Mouse (Mus musculus) CD4-positive, CD25-positive, alpha-beta regulatory T cell (primary cell): ENCODE results near the gene Gm10338. TPM values are rescaled to one million over a fixed set of nuclear protein-coding genes. Genes with fewer than 3 reads are reported as not detected.

Experiments used
- polyA plus RNA-seq: library from polyadenylated mRNA; unstranded; fragments of 100-300 nt; shearing (Covaris generic); gene quantifications from one replicate; pipeline ENCODE4 v1.2.1, GENCODE M21; 2017

The Gm10338 gene
- polyA plus RNA-seq: not detected

GRCm38 (mm10) chr14:7595492-7595891, at the start of gene Gm10338:
TSS of gene Gm10338 (minus strand) at chr14:7595592.

GRCm38 (mm10) chr14:7643872-7644271, 48.5 kb upstream of the Gm10338 start, which contains the start of gene Gm10128:
TSS of gene Gm10128 (minus strand) at chr14:7643972.

GRCm38 (mm10) chr14:7568382-7568781, 27.0 kb downstream of the Gm10338 start, which contains the start of gene Gm3558:
TSS of gene Gm3558 (minus strand) at chr14:7568566.

Other genes starting within 250 kb of the Gm10338 start
- not detected for gene Gm8374, start 230.5 kb downstream of the Gm10338 start, polyA plus RNA-seq
- gene Gm3755, start 144.7 kb downstream of the Gm10338 start, polyA plus RNA-seq: not detected
- gene Gm3752, start 111.8 kb downstream of the Gm10338 start, polyA plus RNA-seq: 4.7 TPM
- gene Gm3558, start 27.0 kb downstream of the Gm10338 start, polyA plus RNA-seq: 1.5 TPM
- not detected for gene Gm10128, start 48.4 kb upstream of the Gm10338 start, polyA plus RNA-seq
- gene Gm26661, start 196.0 kb upstream of the Gm10338 start, polyA plus RNA-seq: not detected
- 17.4 TPM for gene Flnb, start 222.4 kb upstream of the Gm10338 start, polyA plus RNA-seq